In genomic region chr6:60445591-60445990, GRCm38 (mm10) we compare ENCODE assay signal across 24 mouse cellular contexts.
"Had no signal": no experiment of that assay in that cellular context is flagged by ENCODE, and none has a peak within 500 bp of the region (broad histone marks: within the 10 kb centered on the region; RNA-seq: fewer than 3 reads in every experiment).

No protein-coding gene starts in this region.

- ATAC-seq: midbrain, embryonic 13.5 days; midbrain, embryonic 16.5 days had no signal

- DNase-seq: kidney, adult 11 months; kidney, adult 8-10 months; kidney, postnatal 10 days; kidney, postnatal 36 days; left cerebral cortex, postnatal 4 days; liver, embryonic 13.5 days; lung, embryonic 14.5 days; lung, postnatal 10 days; lung, postnatal 36 days; right cerebral cortex, adult 18-20 months; right cerebral cortex, postnatal 14 days; right cerebral cortex, postnatal 4 days; spleen, adult 18-20 months; thymus, adult 18-20 months; thymus, postnatal 36 days had no signal

- H3K36me3 ChIP-seq: kidney, embryonic 15.5 days; limb, embryonic 13.5 days; liver, embryonic 13.5 days; midbrain, embryonic 10.5 days; midbrain, embryonic 13.5 days; neural tube, embryonic 13.5 days; stomach, embryonic 15.5 days had no signal

- H3K27ac ChIP-seq: kidney, embryonic 15.5 days; limb, embryonic 13.5 days; liver, embryonic 13.5 days; midbrain, embryonic 10.5 days; midbrain, embryonic 13.5 days; neural tube, embryonic 13.5 days; stomach, embryonic 15.5 days had no signal

- H3K4me1 ChIP-seq: kidney, embryonic 15.5 days; limb, embryonic 13.5 days; liver, embryonic 13.5 days; megakaryocyte, embryonic 14.5 days; midbrain, embryonic 10.5 days; midbrain, embryonic 13.5 days; neural tube, embryonic 13.5 days; stomach, embryonic 15.5 days had no signal

- H3K9ac ChIP-seq: kidney, embryonic 15.5 days; limb, embryonic 13.5 days; liver, embryonic 13.5 days; lung, embryonic 14.5 days; midbrain, embryonic 13.5 days; neural tube, embryonic 13.5 days; stomach, embryonic 15.5 days had no signal

- H3K27me3 ChIP-seq: kidney, embryonic 15.5 days; limb, embryonic 13.5 days; liver, embryonic 13.5 days; megakaryocyte, embryonic 14.5 days; midbrain, embryonic 13.5 days; neural tube, embryonic 13.5 days; stomach, embryonic 15.5 days had no signal

- H3K4me2 ChIP-seq: kidney, embryonic 15.5 days; limb, embryonic 13.5 days; liver, embryonic 13.5 days; lung, embryonic 14.5 days; midbrain, embryonic 13.5 days; neural tube, embryonic 13.5 days; stomach, embryonic 15.5 days had no signal

- H3K4me3 ChIP-seq: kidney, embryonic 15.5 days; limb, embryonic 13.5 days; liver, embryonic 13.5 days; megakaryocyte, embryonic 14.5 days; midbrain, embryonic 10.5 days; midbrain, embryonic 13.5 days; myocyte; neural tube, embryonic 13.5 days; stomach, embryonic 15.5 days had no signal

- H3K9me3 ChIP-seq: kidney, embryonic 15.5 days; limb, embryonic 13.5 days; liver, embryonic 13.5 days; megakaryocyte, embryonic 14.5 days; midbrain, embryonic 10.5 days; midbrain, embryonic 13.5 days; neural tube, embryonic 13.5 days; stomach, embryonic 15.5 days had no signal
